Mouse (Mus musculus) layer of hippocampus, postnatal 10 days (tissue): ENCODE data around the gene Zc2hc1c. TPM values are rescaled to one million over a fixed set of nuclear protein-coding genes. Genes with fewer than 3 reads are reported as not detected.
"Not testable (repeated sequence)": the region's sequence is repeated elsewhere in the genome, so short reads cannot be mapped to it uniquely, and the experiment has no call there.

Experiments used
- DNase-seq, 2 experiments: peaks; one replicate each; pipeline ENCODE4 v3.0.0; 2021; ENCODE audit warnings: low spot score in 2 of 2
- total RNA-seq, 2 experiments: library from RNA; stranded (reverse); gene quantifications; 2 replicates each; pipeline ENCODE4 v1.2.3; 2021

Zc2hc1c gene
- total RNA-seq, 2 experiments from 2014 or later: 0.33 to 0.71 TPM

DNA sequence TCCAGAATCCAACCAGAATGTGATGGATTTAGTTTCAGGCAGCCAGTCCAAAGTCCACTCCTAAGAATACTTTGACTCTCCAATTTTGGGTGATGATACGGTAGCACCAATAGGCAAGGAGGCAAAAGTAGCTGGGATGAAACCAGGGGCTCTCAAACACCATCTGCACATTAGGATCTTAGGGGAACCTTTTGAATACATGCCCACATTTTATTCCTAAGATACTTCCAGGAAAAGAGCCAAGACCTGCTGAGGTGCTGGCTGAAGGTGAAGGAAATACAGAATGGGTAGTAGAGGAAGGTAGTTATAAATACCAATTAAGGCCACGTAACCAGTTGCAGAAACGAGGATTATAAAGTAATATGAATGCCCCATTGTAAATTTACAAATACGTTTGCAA is 6.6 kb upstream of the Zc2hc1c start:
- not testable (repeated sequence) for DNase-seq

DNA sequence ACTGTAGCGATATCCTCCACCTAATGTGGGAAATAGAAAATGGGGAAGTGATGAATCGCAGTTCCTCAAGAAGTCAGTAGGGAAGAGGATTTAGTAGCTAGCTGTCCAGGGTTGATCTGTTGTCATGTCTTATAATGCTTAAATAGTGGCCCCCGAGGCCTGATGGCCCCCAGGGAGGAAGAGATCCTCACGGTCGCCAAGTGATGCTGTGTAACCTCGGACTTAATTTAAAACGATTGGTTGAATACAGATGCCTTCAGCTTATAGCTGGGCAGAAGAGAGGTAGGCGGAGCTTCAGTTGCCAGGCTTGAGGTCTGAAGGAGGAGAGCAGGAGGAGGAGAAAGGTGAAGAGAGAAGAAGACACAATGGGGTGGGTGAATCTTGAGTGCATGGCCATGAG is 4.1 kb upstream of the Zc2hc1c start:
- no peak for DNase-seq

DNA sequence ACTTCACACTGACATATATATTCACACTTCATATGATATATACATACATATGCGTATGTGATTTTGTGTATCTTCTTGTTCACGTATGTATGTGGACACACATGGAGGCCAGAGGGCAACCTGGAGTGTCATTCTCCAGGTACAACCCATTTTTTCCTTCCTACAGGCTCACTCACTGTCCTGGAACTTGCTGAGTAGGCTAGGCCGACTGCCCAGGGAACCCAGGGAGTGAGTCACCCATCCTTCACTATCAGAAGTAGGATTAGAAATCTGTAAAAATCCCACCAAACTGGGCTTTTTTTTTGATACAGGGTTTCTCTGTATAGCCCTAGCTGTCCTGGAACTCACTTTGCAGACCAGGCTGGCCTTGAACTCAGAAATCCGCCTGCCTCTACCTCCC is 3.4 kb upstream of the Zc2hc1c start:
- DNase-seq: no peak

DNA sequence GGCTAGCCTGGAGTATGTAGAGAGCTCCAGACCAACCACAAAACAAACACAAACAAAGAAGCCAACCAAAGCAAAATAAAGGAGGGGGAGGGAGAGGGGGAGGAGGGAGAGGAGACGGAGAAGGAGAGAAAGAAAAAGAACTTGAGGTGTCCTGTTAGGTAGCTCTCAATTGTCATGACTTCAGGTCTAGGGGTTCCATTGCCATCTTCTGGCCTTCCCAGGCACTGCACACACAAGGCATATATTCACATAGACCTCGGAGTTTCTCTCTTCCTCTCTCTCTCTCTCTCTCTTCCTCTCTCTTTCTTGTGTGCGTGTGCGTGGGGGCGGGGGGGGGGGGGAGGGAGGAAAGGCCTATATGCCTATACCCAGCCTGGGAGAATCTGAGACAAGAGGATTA is 1.4 kb upstream of the Zc2hc1c start:
- DNase-seq: no peak

DNA sequence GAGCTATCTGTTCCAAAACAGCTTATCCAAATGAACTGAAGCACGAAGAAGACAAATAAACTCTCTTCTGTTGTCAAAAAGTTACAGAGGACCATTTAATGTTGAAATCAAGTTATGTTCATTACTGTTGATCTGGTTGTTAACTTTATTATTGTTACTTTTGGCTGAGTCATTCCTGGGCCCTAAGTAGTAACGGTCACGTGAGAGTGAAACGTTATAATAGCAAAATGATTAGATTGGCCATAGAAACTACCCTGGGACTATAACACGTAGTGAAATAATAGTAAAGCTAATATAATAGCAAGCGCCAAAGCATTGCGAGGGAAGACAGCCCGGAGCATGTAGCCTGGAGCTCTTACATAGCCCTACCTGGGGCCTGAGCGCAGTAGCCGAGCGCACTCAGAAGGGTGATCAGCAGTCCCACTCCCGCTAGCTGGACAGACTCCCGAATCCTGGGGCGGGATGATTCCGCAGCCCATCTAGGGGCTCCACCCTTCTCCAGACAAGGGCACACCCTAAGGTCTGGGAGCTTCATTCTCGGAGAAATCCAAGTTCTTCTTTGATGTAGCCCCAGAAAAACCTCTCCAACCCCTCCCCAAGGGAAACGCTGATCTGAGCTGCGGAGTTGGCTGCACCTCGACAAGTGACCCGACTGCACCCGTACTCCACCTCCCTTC is 444 bp upstream of the Zc2hc1c start, which contains the start of gene Acyp1:
Acyp1 (minus strand) TSS at position 630 of the 677 bp plus-strand sequence.
- no peak for DNase-seq

DNA sequence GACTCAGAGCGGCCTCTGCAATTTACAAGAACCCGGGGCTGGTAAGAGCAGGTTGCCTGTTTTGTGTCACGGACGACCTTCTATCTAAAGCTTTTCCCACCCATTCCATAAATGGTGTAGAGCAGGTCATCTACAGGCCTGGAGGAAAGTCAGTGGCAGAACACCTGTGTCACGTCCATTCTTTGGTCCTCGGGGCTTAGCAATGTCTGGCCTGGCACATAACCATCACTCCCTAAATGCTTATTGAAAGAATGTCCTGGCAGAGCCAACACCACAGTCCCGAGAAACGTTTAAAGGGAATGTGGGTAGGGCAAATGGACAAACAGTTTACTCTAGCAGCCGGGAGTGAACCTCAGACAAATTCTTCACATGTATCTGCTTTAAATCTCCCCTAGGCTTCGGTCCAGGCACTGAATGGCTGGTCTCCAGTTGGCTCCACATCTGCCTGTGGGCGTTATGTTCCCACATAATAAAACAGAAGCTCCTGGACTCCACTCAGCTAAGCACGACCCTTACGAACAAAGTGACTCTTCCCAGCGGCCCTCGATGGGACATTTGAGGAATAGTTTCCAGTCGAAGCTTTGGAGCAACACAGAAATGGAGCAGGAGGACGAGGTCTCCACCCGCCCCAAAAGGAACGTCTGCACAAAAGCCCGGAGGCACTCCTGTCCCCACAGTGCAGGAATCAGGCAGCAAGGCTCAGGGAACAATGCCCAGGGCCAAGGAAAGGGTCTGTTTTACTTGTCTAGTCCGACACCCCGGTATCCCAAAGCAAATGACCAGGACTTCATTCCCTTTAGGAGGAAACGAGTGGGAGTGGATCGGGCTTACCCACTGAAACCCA is 988 bp downstream of the Zc2hc1c start:
- no peak for DNase-seq

DNA sequence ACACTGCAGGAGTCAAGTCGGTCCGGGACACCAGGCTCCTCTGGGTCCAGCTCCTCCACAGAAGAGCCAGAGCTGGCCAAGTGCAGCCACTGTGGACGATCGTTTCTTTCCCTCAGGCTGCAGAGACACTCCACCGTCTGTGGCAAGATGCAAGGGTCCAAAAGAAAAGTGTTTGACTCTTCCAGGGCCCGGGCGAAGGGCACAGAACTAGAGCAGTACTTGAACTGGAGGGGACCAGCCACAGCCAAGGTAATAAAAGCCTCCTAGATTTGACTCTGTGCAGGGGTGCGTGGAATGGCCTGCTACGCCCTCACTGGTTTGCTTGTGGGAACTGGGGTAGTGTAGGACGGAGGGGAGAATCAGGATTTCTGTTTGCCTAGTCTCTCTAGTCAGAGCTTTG is 2.2 kb downstream of the Zc2hc1c start:
- DNase-seq: no peak

DNA sequence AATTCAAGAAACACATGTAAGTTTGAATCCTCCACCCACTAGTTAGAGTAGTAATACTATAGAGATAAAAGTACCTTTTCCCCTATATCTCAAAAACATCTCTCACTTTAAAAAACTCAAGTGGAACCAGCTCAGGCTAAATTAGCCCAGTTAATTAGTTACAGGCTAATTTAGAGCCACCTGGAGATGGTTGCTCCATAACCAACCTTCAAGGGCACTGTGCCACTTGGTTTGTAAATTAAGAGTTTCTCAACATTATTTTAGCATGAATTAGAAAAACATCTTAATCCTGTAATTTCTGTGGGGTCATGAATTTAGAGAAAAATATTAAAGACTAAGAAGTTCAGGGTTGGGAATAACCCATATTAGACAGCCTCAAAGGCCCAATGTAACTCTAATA is 3.1 kb downstream of the Zc2hc1c start:
- DNase-seq: no peak

DNA sequence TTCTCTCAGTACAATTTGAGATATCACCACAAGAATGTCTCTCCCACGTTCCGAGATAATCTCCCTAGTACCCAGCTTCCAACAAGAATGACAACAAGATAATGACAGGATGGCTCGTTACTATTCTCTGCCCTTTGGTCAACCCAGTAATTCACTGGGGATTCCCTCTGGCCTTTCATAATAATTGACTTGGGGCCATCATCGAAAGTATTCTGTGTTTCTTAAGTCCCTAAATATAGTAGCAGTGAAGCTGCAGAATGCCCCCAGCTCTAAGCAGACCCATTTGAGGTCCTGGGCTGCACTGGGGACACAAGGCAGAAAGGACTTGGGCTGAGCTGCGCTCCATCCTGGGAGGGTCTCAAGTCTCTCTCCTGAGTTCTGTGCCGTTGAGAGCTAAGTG is 3.9 kb downstream of the Zc2hc1c start:
- DNase-seq: no peak

DNA sequence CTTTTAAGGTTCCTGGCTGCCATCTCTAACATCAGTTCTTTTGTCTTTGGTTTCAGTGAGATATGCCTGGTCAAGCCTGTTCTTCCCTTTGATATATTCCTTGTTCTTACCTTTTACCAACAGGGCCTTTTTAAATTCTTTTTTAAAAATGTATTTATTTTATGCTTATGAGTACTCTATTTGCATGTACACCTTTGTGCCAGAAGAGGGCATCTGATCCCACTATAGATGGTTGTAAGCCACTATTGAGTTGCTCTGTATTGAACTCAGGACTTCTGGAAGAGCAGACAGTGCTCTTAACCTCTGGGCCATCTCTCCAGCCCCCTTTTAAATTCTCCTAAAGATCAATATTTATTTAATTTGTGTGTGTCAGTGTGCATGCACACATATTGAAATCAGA is 4.5 kb downstream of the Zc2hc1c start:
- no peak for DNase-seq

DNA sequence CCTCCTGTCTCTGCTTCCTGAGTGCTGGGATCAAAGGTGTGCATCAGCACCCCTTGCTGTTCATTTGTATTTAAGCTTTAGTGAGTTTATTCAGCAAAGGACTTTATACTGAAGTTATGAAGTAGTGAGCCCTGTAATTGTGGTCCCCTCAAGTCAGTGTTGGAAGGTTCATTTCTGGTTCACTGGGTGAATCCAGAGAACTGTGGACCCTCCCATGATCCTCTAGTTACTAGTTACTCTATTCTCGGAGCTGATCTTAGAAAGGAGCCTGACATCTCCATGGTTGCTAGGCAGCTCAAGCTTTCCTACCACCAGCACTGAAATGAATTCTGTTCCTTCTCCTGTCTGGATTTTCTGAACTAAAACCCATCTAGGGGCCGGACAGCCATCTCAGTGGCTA is 7.1 kb downstream of the Zc2hc1c start:
- DNase-seq: no peak

DNA sequence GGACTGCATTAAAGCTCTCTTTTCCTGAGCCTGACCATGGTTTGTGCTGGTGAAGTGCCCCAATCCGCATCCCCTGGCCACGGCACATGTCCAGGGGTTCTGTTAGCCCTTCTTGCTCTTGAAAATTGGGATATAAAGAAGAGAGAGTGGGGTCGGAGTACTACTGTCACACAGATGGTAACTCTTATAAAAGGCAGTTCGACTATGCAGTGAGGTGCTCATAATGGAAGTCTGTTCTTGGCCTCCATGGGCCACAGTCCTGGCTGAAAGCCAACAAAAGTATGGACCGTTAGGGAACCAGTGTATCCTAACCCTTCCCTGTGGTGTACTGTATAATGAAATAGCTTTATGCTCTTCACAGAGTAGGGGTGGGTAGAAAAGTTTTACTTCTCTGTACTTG is 8.5 kb downstream of the Zc2hc1c start:
- no peak for DNase-seq

DNA sequence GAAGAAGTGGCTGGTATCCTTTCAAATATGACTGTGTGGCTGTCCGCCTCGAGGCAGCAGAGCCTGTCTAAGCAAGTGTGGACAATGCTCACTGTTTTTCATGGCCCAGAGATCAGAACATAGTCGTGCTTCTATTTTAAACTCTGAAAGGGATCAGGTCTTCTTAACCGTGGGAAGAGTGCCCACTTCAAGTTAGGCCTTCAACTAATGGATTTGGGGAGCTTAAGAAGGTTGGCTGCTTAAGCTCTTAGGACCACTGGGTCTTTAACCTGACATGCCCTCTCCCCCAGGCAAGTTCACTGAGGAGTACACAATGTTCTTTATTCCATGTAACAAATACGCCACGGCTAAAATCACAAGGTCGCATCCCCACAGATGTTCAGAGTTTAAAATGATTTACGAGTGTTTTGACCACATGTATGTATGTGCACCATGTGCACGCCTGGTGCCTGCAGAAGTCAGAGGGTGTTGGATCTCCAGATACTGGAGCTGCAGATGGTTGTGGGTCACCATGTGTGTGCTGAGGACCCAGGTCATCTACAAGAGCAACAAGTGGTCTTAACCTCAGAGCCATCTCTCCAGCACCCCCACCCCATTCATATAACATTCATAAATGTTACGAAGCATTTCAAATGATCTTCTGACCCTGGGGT is 9.1 kb downstream of the Zc2hc1c start:
- no peak for DNase-seq

DNA sequence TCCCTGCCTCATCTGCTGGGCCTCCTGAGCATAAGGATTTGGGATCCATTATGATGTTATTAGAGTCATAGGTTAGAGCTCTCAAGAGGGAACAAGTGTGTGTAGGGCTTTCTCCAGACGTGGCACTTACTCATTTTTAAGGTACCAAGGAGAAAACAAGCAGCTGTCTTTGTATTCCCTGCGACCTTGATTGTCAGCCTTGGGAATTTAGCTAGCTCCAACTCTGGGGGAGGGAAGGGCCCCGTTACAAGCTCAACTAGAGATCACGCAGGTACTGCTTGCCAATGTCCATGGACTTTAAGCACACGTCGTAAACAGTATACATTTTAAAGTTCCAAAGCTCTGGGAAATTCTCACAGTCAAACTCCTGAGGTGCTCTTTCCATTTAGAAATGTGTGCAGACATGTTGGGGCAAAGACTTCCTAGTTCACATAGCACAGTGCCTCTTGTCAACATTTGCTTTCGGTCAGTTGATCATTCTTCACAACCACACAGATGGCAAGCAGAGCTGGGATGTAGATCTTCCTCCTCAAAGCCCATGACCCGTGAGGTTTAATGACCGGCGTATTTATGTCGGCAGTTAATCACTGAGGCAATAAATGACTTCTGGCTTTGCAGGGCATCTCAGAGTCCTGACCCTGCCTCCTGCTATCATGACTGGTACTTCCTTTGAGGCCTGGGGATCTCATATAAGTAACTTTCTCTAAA is 9.9 kb downstream of the Zc2hc1c start:
- no peak for DNase-seq

DNA sequence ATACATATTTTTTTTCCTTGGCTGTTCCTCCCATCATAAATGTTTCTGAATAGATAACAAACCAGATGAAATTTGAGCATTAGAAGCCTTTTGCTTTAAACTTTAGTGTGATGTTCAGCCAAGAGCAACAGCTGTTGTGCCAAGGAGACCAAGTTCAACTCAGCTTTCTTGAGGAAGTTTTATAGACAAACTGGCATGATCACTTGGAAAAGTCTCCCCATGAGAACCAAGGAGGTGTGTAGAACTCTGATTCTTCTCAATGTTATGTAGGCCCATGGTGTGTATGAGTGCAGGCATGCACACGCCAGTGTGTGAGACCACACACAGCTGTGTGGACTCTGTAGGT is 10.4 kb downstream of the Zc2hc1c start:
- no peak for DNase-seq

DNA sequence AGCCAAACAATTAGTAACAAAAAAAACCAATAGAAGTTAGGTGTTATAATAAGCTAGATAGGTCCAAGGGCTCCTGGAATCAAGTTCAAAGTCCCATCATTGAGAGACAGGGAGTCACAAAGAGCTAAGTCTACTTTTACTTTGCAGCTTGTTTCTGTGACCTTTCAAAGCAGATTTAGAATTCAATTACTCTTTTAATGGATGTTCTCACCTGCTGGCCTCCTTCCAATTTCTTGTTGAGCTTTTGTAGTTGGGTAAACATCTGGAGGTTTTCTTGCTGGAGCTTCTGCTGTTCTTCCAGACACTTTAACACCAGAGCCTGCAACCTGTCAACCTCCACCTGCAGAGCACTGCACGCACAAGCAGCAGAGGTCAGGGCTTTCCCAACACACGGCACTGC is 14.9 kb downstream of the Zc2hc1c start:
- no peak for DNase-seq

DNA sequence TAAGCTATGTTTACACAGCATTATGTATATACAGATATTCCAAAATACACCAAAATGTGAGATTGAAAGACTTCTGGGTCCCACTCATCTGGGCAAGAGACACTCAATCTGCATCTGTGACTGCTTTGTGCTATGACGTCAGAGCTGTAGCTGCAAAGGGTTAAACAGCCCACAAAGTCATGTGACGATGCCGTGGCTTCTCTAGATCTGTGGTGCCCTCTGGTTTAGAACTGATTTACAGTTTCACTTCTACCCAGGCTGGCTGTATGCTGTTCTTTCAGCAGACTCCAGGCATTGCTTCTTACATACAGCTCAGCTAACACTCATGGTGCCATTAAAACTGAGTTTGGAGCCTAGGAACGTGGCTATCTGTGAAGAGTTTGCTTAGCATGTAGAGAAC is 16.3 kb downstream of the Zc2hc1c start:
- no peak for DNase-seq

DNA sequence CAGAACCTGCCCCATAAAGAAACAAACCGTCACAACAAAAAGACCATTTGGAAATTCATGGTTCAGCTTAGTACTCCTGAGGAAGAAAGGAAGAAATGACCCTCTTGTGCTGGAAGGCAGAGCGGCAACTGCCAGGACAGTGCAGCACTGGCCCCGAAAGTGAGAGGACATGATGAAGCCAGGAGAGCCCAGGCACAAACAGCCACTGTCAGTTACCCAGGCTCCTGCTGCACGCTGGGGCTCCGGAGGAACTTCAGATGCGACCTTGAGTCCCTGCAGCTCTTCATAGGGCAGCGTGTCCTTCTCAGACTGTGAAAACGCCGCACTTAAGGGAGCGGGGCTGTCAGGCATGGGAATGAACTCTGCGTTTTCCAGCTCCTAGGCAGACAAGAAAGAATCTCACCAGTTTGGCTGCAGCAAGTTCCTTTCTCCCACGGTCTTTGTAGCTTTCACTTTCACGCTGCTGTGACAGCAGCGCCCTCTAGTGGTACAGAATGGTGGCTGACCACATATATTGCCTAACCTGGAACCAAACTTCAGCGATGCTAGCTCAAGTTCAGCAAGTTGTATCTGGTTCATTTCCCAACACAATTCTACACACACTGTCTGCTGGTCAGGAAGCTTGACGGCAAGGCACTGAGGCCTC is 17.0 kb downstream of the Zc2hc1c start:
- peak; percentile 89 for DNase-seq

DNA sequence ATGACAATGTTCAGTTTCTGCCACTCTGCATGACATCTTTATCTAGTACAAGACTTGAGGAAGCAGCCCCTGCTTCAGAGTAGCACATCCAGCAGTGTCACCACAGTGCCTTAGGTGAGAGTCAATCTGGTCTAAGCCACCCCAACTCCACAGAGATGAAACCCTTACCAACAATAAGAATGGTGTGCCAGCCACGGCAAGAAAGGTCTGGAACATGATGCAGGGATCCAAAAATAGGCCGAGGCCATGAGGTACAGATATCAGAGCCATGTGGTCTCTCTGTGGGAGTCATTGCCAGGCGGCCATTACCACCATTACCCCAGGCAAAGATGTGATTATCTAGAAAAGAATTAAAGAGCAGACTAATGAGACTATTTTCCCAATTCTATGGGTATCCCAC is 20.3 kb downstream of the Zc2hc1c start:
- DNase-seq: no peak

DNA sequence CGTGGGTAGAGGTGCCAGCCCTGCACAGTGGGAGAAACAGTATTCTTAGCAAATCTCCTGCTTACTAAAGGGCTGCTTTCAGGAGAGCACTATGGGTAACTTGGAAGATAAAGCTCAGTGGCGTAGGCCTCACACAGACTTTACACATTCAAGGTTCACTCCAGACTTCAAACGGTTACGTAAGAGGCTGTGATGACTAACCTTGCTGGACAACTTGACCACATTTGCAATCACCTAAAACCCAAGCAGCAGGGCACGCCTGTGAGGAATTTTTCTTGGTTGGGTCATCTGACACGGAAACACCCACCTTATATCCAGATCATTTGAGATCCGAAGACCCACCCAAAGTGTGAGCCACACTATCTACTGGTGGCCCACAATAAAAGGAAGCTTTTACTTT is 41.8 kb downstream of the Zc2hc1c start:
- no peak for DNase-seq
